Mouse (Mus musculus) left cerebral cortex, adult 18-20 months (tissue): ENCODE data around the gene B3gnt2. TPM values are rescaled to one million over a fixed set of nuclear protein-coding genes. Genes with fewer than 3 reads are reported as not detected.

Experiments used
- DNase-seq, 2 experiments: peaks; one replicate each; pipeline ENCODE4 v3.0.0; 2021 to 2022; ENCODE audit warnings: low spot score in 2 of 2, mixed read lengths in 1 of 2
- total RNA-seq, 2 experiments: library from RNA; stranded (reverse); gene quantifications; 2 replicates each; pipeline ENCODE4 v1.2.3; 2021

B3gnt2 gene
- total RNA-seq, 2 experiments from 2014 or later: 13.5 to 19.3 TPM

GRCm38 (mm10) chr11:22821243-22821642 is 39.5 kb downstream of the B3gnt2 start:
- no peak for DNase-seq

DNA sequence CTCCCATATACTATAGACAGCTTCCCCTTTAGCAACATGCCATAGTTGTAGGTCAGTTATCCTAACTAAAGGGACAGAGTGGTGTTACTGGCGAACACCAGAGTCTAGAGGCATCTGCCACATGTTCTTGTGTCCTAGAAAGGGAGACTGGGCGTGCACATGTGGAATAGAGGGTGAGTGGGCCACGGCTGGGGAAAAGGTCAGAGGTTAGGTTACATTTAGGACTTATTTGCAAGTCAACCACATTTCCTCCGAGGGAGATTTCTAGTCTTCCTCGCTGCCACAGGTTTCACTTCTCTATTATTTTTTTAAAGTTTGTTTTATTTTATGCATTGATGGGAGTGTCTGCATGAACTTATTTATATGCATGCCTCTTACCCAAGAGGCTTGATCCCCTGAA is 42.4 kb downstream of the B3gnt2 start:
- no peak for DNase-seq

- no peak for DNase-seq
These were observed 44.9 kb downstream of the B3gnt2 start for GRCm38 (mm10) chr11:22815877-22816276.

GRCm38 (mm10) chr11:22815143-22815542 is 45.6 kb downstream of the B3gnt2 start:
- DNase-seq: no peak

- no peak for DNase-seq
These were observed 46.6 kb downstream of the B3gnt2 start for GRCm38 (mm10) chr11:22813921-22814704.

DNA sequence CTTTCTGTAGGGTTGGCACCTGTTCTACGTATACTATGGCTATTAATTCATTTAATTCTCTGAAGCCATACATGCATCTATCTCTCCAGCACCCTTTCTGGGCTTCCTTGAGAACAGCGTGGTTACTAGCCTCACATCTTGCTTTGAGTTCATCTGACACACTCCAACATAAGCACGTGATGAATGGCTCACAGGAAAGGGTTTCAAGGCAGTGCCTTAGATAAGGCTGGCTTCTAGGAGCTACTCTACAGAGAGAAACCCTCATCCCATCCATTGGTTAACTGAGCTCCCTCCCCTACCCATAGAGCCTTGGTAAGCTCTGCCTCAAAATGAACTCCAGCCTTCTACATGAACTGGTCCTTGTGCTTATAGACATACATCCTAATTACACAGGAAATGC is 47.3 kb downstream of the B3gnt2 start:
- DNase-seq: no peak

GRCm38 (mm10) chr11:22811413-22811812 is 49.3 kb downstream of the B3gnt2 start:
- DNase-seq: no peak

DNA sequence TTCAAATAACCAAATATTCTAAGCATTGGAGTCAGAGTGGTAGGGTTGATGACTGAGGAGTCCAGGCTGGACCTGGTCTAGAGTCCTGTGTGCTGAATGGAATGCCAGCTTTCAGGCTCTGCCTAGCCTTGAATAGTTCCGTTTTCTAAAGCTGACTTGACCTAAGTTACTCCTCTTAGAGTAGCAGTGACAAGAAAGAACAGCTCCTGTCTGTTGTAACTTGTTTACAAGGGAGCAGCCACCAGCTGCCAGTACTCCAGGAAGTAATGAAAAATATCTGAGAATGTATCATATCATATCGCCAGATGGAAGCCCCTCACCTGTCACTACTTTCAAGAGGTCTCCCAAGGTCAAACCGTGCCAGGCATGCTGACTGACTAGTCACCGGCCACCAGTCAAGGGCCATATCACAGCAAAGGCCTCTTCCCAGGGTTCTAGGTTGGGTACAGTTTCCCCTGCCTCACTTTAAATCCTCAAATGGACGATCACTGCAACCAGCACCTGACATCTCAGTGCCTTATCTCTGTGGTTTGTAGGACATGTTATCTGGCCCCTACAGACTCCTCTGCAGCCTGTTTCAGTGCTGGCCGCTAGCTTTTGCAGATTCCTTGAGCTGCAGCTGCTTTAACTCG is 51.2 kb downstream of the B3gnt2 start:
- DNase-seq: no peak

DNA sequence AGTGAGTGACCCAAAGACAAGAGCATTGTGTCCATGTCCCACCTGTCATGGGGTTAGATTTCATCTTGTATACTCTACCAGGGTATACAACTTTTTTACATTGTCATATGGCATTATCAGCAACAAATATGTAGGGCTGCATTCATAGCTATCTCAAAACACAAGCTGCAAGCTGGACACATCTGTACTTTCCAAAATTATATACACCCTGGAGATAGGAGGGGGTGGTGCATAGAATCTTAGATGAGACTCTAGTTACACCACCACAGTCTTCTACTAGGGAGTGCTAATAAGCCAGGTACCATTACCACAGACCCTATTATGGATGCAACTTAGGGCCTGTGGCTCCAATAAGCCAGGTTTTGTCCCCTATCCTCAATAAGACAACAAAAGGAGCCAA is 52.7 kb downstream of the B3gnt2 start:
- no peak for DNase-seq

DNA sequence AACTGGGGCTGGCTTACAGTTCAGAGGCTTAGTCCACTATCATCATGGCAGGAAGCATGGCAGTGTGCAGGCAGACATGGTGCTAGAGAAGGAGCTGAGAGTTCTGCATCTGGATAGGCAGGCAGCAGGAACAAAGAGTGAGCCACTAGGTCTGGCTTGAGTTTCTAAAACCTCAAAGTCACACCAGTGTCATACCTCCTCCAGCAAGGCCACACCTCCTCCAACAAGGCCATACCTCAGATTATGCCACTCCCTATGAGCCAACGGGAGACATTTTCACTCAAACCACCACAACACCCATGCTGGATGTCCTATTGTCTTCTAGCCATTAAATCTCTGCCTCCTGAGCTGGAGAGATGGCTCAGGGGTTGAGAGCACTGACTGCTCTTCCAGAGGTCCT is 55.6 kb downstream of the B3gnt2 start:
- DNase-seq: no peak

- no peak for DNase-seq
These were observed 60.8 kb downstream of the B3gnt2 start for GRCm38 (mm10) chr11:22799987-22800424.

- DNase-seq: no peak
These were observed 61.8 kb downstream of the B3gnt2 start for GRCm38 (mm10) chr11:22798916-22799315.

GRCm38 (mm10) chr11:22794734-22795133 is 66.0 kb downstream of the B3gnt2 start:
- no peak for DNase-seq

DNA sequence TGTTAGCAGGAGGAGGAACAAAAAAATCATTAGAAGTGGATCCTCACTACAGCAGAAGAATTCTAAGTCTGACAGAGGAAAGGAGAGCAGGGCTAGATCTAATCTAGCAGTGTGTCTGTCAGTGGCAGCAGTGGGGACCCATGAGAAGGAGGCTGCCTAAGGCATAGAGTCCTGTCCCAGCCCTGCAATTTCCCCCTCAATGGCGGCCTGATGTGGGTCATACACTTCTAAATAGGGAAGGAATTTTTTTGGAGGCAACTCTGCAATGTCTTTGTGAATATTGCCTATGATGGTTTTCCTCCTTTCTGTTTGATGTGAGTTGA is 66.9 kb downstream of the B3gnt2 start:
- DNase-seq: no peak

- no peak for DNase-seq
These were observed 67.4 kb downstream of the B3gnt2 start for GRCm38 (mm10) chr11:22793176-22793880.

- DNase-seq: no peak
These were observed 68.6 kb downstream of the B3gnt2 start for GRCm38 (mm10) chr11:22792149-22792548.

DNA sequence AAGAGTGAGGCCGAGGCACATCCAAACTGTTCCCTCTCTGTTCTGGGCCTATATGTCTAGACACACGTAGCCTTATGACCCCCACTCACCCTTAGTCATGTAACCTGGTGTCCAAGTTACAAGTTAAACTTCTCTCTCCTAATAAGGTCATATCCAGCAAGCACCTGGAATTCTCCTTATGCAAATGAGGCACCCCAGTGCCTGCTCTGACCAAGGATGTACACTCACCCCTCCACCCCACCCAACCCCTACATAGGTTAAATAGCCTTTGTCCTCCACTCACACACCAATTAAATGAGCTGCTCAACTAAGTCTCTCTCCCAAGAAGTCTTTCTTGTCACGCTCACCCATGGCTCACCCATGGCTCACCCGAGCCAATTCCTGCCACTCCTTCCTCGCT is 69.0 kb downstream of the B3gnt2 start:
- DNase-seq: no peak

GRCm38 (mm10) chr11:22787833-22788232 is 72.9 kb downstream of the B3gnt2 start:
- no peak for DNase-seq

GRCm38 (mm10) chr11:22784477-22784876 is 76.3 kb downstream of the B3gnt2 start:
- no peak for DNase-seq

- no peak for DNase-seq
These were observed 78.0 kb downstream of the B3gnt2 start for GRCm38 (mm10) chr11:22782705-22783124.

DNA sequence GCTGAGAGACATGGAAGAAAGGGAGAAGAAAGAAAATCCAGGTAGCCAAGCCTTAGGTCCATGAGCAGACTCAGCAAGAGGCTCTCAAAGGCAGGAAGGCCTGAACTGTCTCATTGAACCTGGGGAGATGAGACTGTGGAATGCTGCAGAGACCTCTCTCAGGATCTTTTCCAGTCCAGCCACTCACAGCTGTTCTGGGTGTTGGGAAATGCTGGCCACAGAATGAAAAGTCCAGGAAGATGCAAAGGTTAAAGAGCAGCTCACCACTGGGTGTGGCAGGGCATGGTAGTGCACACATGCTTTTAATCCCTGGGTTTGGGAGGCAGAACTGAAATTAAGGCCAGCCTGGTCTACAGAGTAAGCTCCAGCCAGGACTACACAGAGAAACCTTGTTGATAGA is 79.6 kb downstream of the B3gnt2 start:
- no peak for DNase-seq

- DNase-seq: no peak
These were observed 80.0 kb downstream of the B3gnt2 start for GRCm38 (mm10) chr11:22780761-22781160.
